15 mouse cellular contexts compared by ENCODE assay signal in genomic region chr1:39641667-39642066, GRCm38 (mm10). TPM values are rescaled to one million over a fixed set of nuclear protein-coding genes. Genes with fewer than 3 reads are reported as not detected.
DNase-seq lines count a peak whose midpoint lies in the region; TF ChIP-seq lines count a peak whose summit lies in the region.
"Had no signal": no experiment of that assay in that cellular context is flagged by ENCODE, and none has a peak within 500 bp of the region (broad histone marks: within the 10 kb centered on the region; RNA-seq: fewer than 3 reads in every experiment).

No protein-coding gene starts in this region.

- H3K4me3 ChIP-seq in left cerebral cortex, adult 2 months: no peak overlapping the region
- H3K4me3 ChIP-seq: embryonic facial prominence, embryonic 15.5 days; hindbrain, embryonic 13.5 days; megakaryocyte, embryonic 14.5 days had no signal

- TF ChIP-seq CTCF in left cerebral cortex, adult 2 months (IDR thresholded peaks at IDR 0.05): peak; percentile 20

- DNase-seq in left cerebral cortex, adult 2 months (ENCODE audit: extremely low spot score in 1 of 2, low spot score in 2 of 2): no peak
- no peak for DNase-seq in left cerebral cortex, postnatal 14 days (ENCODE audit: low spot score in 2 of 2)
- peak; percentile 23 for DNase-seq in thymus, postnatal 4 days
- no peak for DNase-seq in thymus, postnatal 10 days (ENCODE audit: low spot score in 2 of 2)
- peak; percentile 16 for DNase-seq in NIH3T3 (ENCODE audit: low read depth)
- no peak for DNase-seq in spleen, postnatal 10 days (ENCODE audit: low spot score in 2 of 2)
- no peak for DNase-seq in cerebellum, adult 11 months
- DNase-seq: cerebellum, postnatal 14 days; embryo, embryonic 11 days; gastrocnemius, postnatal 25 days; thymus, postnatal 14 days had no signal

- no peak overlapping the region for H3K27ac ChIP-seq in left cerebral cortex, adult 2 months
- H3K27ac ChIP-seq: embryonic facial prominence, embryonic 15.5 days; hindbrain, embryonic 13.5 days; kidney, postnatal 0 days had no signal

- intact Hi-C loops in left cerebral cortex, adult 2 months (cut with DNase I): no loop called here
- intact Hi-C loops in left cerebral cortex, postnatal 14 days (cut with DNase I): no loop called here

RNA-seq across cellular contexts. Expression of gene Creg2, which starts 9.6 kb away (rescaled TPM):
- 10 to 100 TPM; 81.1 to 90.6 TPM for total RNA-seq in left cerebral cortex, adult 2 months (2021)
- total RNA-seq in left cerebral cortex, postnatal 14 days (2021): 10 to 100 TPM; 74.2 to 74.7 TPM

Comparison
In these comparisons a context has a peak if more than half of its experiments do, and no peak if none do; other contexts are left out.
1. DNase-seq: peak in thymus, postnatal 4 days (single experiment) and NIH3T3 (single experiment); none in left cerebral cortex, adult 2 months (0 of 2), left cerebral cortex, postnatal 14 days (0 of 2), thymus, postnatal 10 days (0 of 2), spleen, postnatal 10 days (0 of 2) and cerebellum, adult 11 months (single experiment).